Mouse (Mus musculus) urinary bladder, postnatal 25 days (tissue): ENCODE results near the gene Mdm2.
"Not testable (repeated sequence)": the region's sequence is repeated elsewhere in the genome, so short reads cannot be mapped to it uniquely, and the experiment has no call there.

Source experiments
- DNase-seq: peaks from one replicate; pipeline ENCODE4 v3.0.0; 2022; ENCODE audit warnings: low spot score

Mdm2 gene

DNA sequence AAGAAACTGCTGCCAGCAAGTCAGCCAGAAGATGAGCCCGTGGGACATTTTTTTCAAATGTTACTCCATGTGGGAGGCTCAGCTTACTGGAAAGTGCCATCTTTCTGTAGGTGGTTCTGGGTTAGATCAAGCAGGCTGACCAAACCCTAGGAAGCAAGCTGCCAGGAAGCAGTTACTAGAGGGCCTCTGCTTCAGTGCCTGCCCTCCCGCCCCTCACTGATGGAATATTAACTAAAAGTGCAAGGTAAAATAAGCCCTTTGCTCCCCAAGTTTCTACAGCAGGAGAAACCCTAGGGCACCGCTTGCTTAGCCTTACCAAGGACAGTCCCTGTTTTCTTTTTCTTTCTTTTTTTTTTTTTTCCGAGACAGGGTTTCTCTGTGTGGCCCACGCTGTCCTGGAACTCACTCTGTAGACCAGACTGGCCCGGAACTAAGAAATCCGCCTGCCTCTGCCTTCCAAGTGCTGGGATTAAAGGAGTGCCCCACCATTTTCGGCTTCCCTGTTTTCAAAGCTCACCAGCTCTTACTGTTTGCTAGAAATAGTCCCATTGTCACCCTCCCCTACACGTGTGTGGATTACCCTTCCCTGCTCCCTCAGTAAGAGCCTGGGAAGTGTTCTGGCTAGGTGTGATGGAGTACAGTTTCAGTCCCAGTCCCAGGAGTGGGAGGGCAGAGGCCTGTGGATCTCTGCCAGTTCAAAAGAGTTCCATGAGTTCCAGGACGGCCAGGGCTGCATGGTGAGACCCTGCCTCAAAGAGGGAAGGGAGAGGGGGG is 37.9 kb upstream of the Mdm2 start:
- no peak for DNase-seq

DNA sequence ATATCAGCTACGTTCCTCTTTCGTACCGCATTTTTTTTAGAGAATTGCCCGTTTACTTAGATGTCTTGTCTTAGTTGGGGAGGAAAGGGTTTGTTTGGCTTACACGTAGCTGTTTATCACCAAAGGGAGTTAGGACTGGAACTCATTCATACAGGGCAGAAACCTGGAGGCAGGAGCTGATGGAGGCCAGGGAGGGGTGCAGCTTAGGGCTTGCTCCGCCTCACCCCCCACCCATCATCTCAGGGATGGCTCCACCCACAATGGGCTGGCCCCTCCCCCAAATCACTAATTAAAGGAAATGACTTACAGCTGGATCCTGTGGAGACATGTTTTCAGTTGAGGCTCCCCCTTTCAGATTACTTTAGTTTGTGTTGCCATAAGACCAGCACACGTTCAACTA is 37.2 kb upstream of the Mdm2 start:
- DNase-seq: no peak

DNA sequence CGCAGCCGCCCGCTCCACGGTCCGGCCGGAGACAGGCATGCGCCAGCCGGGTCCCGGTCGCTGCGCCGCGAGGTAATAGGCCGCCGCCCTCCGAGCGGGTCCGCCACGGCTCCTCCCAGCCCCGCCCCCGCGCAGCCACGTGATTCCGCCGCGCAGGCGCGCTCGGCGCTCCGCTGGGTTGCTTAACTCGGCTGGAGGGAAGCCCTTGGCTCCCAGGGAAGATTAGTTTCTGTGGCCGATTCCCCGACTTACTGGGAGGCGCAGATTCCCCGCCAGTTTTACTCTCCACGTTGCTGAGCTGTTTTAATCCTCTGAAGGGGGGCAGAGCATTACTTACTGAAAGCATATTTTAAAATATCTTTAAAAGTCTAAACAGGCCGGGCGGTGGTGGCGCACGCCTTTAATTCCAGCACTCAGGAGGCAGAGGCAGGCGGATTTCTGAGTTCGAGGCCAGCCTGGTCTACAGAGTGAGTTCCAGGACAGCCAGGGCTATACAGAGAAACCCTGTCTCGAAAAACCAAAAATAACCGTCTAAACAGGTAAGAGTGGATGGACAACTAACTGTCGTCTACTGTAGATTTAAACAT is 35.8 kb upstream of the Mdm2 start, which contains the start of gene Slc35e3:
Gene Slc35e3 (minus strand): TSS at position 69 of the 587 bp plus-strand sequence.
- DNase-seq: peak; percentile 98

DNA sequence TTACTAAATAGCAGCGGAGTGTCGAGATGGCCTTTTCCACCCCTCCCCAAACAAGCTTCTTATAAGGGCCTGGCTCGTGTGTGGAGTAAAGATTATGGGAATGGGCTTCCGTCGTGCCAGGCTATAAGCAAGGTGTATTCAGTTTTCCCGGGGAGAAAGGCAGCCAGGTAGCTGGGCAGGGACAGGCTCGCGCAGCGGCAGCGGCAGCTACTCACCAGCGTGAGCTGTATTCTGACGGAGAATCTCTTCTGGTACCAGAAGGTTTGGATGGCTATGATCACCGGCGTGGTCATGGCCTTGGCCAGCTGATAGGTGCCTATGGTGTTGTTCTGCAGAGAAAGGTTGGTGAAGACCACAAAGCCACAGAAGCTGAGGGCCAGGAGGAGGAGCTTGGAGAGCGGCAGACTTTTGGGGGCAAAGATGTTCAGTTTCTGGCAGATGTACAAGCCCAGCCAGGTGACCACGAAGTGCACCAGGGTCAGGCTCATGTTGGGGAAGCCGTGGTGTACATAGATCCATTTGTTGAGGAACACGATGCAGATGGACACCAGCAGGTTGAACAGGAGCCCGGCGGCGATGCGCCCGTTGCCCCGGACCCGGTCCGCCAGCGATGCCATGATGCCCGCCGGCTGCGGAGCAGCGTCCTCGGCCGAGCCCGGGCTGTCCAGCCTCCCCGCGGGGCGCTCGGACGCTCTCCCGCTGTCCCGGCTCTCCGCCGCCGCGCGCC is 35.2 kb upstream of the Mdm2 start:
- DNase-seq: not testable (repeated sequence)

DNA sequence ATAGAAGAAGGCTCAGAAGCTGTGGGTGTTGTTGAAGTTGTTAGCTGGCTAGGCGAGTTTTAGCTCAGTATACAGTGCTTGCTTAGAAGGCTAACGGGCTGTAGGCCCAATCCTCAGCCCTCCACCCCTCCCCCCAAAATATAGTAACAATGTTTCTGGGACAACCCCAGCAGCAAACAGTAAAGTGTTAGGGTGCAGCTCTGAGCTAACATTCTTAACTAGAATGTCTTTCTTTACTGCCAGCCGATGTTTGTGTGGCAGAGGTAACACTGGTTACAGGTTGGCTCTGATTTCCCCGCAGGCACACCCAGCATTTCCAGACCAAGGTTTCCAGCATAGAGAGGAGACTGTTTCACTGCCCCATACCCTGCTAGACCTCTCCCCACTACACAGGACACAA is 33.4 kb upstream of the Mdm2 start:
- DNase-seq: no peak

DNA sequence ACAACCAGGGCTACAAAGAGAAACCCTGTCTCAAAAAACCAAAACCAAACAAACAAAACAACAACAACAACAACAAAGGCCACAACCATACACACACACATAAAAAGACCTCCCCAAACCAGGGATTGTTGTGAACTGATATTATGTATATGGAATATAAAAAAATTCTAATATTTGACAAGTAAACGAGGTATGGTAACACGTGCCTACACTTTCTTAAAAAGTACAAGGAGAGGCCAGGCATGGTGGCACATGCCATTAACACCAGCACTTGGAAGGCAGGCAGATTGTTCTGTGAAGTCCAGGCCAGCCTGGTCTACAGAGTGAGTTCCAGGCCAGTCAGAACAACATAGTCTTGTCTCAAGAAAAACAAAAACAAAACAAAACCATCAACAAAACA is 32.6 kb upstream of the Mdm2 start:
- no peak for DNase-seq

DNA sequence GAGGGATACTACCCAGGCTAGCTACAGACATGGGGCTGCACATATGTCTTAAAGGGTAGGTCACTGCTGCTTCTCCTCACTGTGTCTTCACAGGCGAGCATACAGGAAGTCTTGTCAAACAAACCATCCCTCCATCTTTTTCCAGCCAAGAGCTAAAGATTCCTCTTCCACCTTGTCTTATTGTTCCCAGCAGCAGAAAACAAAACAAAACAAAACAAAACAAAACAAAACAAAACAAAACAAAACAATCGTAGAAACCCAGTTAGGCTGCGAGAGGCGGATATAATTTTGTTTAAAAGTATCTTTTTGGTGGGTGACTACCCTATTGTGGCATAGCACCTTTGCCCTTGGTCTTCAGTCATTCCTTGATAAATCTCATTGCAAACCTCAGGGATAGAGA is 32.1 kb upstream of the Mdm2 start:
- no peak for DNase-seq

DNA sequence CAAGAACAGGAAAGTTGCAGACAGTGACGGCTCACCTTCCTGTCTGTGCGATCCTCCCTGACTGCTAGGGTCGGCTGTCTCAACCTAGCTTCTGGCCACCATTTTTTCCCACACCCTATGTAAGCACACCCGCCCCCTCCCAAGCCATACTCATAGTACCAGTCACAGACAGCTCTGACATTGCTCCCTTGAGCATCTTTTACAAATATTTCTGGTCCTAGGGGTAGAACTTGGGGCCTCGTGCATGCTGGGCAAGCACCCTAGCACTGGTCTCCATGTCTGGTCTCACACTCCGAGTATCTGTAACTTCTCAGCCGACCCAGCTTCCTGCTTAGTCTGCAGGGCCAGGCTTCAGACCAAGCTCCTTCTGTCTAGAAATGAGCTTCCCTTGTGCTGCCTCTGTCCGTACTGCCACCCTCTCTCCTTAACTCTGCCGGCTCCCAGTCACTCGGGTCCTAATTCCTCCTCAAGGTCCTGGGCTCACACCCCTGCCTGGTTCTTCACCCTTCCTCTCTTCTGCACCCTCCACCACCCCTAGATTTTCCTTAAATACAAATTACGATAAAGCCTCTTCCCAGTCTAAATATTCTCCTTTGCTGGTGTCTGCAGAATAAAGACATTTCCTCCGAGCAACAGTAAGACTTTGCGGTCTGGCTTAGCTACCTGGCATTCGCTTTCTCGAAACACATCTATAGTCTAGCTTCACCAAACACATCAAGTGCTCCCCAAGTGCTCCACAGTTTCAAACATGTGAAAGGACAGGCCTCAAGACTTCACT is 31.3 kb upstream of the Mdm2 start:
- no peak for DNase-seq

DNA sequence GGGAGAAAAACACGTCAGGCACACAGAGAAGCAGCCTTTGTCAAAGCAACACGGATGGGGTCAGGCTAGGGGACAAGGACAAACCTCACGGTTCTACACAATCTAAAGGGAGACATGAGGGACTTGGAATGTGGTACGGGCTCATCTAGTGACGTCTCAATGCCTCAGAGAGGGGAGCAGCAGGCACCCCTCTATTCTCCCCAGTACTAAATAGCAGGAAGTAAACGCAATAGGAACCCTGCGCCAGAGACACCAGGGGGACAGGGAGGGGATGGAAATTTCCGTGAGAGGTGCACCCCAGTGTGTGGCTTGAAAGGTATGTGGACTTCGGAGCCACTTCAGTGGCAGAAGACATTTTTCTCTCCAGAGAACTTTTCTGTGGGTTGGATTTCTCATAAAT is 30.4 kb upstream of the Mdm2 start:
- DNase-seq: no peak

DNA sequence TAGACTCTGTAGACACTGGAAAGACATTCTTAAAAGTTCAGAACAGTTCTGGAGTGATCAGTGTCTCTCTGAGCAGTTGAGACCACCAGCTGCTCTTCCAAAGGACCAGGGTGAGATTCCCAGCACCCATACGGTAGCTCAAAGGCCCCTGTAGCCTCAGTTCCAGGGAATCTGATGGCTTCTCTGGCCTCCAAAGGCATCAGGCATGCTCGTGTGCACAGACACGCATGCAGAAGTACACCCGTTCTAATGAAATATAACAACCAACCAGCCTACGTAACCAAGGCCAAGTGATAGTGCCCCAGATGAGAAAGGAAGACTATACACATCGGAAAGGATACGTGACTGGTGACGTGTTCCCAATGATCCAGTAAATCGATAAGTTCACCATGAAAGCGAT is 29.6 kb upstream of the Mdm2 start:
- DNase-seq: no peak

DNA sequence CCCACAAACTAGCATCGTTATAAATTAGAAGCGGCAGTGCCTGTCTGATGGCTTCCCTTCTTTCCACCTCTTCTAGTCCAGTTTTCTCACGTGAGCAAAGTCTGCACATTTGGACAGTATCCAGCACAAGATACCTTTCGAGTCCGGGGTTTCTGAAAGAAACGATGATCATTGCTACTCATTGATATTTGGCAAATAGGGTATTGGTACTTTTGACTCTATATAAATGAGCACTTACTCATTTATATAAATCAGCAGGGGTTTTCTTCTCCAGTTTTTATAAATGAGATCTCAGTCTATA is 29.0 kb upstream of the Mdm2 start:
- no peak for DNase-seq

DNA sequence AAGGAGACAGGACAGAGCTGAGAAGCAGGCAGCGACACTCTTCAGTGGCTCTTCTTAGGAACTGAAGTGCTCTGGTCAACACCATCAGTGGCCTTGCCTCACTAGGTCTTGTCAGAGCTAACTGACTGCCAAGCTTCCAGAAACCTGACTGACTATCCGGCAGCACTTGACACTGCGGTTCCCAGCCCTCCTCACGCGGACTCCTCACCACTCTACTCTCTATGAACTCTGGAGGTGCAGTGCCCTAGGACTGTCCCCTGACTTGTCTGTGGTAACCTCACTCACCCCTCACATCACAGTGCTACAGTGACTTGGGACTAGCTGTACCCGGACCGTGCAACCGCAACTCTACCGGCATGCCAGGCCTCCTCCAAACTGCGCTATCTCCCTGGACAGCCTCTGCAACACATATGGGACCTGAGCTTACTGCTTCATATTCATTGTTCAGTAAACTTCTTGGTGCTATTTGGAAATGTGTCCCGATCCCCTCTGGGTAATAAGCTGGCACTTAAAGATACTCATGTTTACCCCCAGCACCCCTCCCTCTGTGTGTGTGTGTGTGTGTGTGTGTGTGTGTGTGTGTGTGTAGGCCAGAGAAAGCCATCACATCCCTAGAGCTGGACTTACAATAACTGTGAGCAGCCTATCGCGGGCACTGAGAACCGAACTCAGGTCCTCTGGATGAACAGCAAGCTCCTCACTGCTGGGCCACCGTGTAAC is 28.5 kb upstream of the Mdm2 start:
- no peak for DNase-seq

DNA sequence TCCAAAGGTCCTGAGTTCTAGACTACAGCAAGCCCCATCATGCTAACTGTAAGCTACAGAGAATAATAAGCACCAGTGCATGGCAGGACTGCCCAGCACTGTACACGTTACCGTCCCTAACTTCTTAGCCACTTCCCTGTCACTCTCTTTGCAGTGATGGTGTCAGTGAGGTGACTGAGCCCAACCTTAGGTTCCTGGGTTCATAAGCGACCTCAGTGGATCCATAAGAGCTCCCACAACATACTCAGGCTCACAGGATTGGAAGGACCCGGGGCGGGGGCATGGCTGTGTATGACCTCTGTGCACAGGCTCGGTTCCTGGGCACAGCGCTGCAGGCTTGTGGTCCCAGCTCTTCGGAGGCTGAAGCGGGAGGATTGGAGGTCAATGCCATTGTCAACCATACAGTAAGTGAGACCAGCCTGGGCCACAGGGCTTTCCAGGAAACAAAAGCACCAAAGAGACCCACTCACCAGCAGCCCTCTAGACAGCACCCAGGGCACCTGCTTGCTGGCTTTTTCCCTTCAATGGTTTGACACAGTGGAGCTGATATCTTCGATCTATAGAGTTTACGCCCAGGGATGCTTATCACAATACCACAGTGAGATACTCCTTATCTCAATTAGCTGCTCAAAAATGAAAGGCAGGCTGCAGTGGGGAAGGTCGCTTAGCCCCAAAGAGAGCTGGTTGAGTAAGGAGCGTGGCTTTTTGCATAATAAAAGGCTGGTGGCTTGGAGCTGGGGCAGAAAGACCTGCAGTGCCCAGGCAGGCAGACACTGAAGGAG is 27.8 kb upstream of the Mdm2 start:
- DNase-seq: no peak

DNA sequence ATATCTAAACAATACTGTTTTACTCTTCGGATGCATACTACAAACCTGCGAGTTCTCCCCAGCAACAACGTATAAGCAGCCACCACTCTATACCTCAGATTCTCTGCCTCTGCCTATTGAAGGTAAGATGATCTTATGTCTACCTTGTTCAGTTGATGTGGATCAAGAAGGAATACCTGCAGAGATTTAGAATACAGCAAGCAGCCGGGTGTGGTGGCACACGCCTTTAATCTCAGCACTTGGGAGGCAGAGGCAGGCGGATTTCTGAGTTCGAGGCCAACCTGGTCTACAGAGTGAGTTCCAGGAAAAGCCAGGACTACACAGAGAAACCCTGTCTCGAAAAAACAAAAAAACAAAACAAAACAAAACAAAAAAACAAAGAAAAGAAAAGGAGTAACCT is 26.9 kb upstream of the Mdm2 start:
- not testable (repeated sequence) for DNase-seq

DNA sequence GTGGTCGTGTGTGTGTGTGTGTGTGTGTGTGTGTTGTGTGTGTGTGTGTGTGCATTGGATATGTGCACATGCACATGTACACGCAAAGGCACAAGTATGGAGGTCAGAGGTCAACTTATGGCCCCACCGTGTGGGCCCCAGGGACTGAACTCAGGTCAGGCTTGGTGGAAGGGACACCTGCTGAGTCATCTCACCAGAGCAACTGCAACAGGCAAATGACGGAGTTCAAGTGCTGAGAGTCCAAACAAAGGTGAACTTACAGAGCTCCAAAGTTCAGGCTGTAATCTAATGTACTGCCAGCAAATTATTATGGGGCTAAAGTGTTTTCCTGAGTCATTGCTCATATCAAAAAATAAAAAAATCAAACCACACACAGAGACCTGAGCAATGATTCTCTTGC is 26.5 kb upstream of the Mdm2 start:
- DNase-seq: no peak

DNA sequence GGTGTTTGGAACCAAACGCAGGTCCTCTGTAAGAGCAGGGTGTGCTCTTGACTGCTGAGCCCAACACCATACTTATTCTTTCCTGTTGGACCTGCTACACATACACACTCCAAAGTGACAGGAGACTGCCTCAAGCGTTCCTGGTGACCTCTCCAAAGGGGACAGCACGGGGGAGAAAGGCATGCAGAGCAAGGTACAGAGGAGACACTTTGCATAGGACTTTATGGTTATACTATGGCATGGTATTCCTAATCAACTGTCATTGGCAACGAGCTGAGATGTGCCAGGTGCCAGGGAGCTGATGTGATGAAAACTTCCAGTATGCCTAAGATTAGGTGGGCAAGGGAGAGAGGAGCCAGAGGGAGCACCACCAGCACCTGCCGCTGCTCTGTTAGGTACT is 26.0 kb upstream of the Mdm2 start:
- DNase-seq: no peak

DNA sequence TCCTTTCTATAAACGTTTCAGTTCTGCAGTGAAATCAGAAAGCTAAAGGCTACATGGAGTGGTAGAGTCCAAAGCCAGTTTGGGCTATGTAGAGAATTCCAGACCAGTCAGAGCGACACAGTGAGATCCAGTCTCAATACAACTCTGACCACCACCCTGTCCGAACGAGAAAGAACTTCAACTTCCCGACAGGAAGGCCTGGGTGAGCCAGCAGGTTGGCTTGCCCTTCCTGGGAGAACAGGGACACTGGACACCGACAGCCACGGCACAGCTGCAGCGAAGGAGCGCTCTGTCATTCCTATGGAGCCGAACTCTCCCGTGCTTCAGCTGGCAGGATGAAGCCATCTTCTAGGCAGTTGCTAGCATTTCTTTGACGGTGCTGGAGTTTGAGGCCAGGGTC is 24.8 kb upstream of the Mdm2 start:
- DNase-seq: not testable (repeated sequence)

DNA sequence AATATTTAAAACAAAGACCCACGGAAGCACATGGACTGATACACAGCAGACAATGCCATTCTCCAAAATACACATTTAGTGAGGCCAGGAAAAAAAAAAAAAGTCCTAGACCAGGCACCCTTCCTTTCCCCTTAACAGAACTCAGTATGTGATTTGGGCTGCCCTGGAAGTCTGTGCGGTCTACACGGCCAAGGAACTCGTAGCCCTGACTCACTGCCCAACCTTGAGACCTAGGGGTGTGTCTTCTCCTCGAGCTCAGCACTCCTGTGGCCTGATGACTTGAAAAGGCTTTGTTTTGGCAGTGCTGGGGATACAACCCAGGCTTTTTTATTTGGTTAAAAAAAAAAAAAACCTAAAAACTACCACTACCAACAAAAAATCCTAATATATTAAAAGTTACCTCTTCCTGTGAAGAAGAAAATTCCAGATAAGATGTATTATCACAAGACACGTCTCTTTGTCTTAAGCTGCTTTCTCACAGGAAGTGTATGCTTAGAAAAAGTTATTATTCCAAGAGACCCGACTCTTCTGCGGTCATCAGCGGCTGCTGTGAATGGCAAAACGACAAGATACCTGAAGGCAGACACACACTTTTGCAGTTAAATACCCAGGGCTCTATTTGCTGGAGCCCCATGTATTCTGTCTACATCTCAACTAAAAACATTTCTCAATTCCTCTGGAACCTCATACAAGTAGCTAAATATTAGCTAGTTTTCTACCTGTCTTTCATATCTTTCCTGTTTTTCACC is 23.7 kb upstream of the Mdm2 start:
- DNase-seq: not testable (repeated sequence)

DNA sequence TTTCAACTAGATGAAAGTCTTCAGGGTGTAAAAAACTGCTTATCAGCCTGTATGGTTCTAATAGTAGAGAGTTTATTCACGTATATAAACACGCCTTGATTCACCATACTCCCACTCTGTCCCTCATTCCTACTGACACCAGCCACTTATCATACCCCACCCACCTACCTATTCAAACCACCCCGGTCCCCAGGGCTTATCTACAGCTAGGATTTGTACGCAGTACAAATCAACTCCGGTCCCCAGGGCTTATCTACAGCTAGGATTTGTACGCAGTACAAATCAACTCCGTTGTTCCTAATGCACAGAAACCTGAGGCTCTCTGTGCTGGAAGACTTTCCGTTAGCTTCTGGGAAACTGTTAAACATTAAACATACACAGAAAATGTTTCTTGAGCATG is 23.1 kb upstream of the Mdm2 start:
- DNase-seq: not testable (repeated sequence)

DNA sequence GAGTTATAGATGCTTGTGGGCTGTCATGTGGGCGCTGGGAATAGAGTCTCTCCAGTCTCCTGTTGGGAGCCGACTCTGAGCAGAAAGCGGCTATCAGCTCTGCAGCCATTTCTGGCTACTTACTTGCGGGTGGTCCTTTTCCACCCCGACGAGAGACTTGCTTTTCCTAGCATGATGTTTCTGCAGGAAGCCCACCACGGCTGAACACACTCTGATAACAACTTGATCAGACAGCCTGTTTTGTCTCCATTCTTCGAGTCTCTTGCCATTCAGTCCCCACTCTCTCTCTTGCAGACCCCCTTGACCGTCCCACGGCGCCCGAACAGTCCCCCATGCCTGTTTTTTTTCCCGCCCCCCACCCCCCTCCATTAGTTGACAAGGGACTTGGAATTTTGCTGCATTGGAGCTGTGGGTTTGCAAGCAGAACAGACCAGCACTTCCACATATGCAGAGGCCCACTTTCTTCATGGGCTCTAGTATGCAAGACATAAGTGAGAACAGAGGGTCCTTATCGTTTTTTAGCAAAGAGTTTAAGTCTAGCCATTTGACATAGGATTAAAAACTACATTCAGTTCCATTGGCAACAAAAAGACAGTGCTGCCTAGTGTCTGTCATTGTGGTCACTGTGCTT is 22.5 kb upstream of the Mdm2 start:
- DNase-seq: no peak
